Mouse (Mus musculus): ENCODE data around the gene Slc15a2. TPM values are rescaled to one million over a fixed set of nuclear protein-coding genes. Genes with fewer than 3 reads are reported as not detected.

The Slc15a2 gene
- polyA plus RNA-seq, 1 experiment = not detected

DNA sequence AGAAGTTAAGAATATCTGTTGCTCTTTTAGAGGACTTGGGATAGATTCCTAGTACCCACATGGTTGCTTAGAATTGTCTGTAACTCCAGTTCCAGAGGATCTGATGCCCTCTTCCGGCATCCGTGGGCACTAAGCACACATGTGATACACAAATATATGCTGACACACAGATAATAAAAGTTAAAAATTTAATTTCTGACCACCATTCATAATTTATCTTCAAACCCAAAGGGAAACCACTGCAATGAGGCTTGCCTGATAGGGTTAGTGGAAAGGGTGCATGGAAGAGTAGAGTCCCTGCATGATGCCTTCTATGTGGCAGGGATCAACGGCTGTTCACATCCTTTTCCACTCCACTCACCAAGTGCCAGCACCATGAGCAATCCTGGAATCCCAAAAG, 13.1 kb downstream of the Slc15a2 start:
- Histone ChIP-seq H3K27me3 (replicated peaks) (no peaks in the 10 kb centered on the region), H3K4me1 (peaks cover 3% of the 10 kb centered on the region; the same call in 1 of the 2 replicates), H3K9me3 (peaks cover 5% of the 10 kb centered on the region; the same call in 1 of the 2 replicates), H3K36me3 (replicated peaks; ENCODE audit: low read length) (no peaks in the 10 kb centered on the region), H3K4me3 (replicated peaks) (no peak overlapping the region)
- TF ChIP-seq FLI1 (IDR thresholded peaks at IDR 0.05; ENCODE audit: low read length) (no peak), GATA1 (IDR thresholded peaks at IDR 0.05; ENCODE audit: borderline replicate concordance, low read length) (no peak)

- no peak for TF ChIP-seq FLI1 (IDR thresholded peaks at IDR 0.05; ENCODE audit: low read length)
- peaks cover 3% of the 10 kb centered on the region; the same call in 1 of the 2 replicates for H3K4me1 ChIP-seq
- no peak overlapping the region for H3K4me3 ChIP-seq (replicated peaks)
- no peaks in the 10 kb centered on the region for H3K36me3 ChIP-seq (replicated peaks; ENCODE audit: low read length)
- H3K9me3 ChIP-seq = peaks cover 5% of the 10 kb centered on the region; the same call in 1 of the 2 replicates
- H3K27me3 ChIP-seq (replicated peaks) = no peaks in the 10 kb centered on the region
Measured at GRCm38 (mm10) chr16:36771244-36771643, 13.5 kb downstream of the Slc15a2 start.

DNA sequence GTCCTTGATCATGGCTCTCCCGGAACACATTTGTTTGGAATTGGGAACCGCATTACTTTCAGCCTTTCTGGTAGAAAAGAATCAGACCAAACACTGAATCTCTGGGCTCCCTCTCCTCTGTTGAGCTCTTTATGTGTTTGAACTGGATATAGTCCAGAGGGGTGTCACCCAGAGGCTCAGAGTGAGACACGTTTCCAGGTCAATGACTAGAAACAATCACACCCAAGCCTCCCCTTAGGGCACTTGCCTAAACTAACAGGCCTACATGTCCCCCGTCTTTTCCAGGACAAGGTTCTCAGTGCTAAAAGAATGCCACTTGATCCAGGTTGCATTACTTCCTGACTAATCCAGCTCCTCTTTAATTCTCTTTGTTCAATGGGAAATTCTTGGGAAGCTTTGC, 13.9 kb downstream of the Slc15a2 start:
- Histone ChIP-seq H3K36me3 (replicated peaks; ENCODE audit: low read length) (no peaks in the 10 kb centered on the region), H3K4me3 (replicated peaks) (no peak overlapping the region), H3K4me1 (peaks cover 3% of the 10 kb centered on the region; the same call in 1 of the 2 replicates), H3K9me3 (peaks cover 5% of the 10 kb centered on the region; the same call in 1 of the 2 replicates), H3K27me3 (replicated peaks) (no peaks in the 10 kb centered on the region)
- TF ChIP-seq GATA1 (IDR thresholded peaks at IDR 0.05; ENCODE audit: borderline replicate concordance, low read length) = no peak
- TF ChIP-seq FLI1 (IDR thresholded peaks at IDR 0.05; ENCODE audit: low read length) = no peak

- TF ChIP-seq GATA1 (IDR thresholded peaks at IDR 0.05; ENCODE audit: borderline replicate concordance, low read length) (no peak), FLI1 (IDR thresholded peaks at IDR 0.05; ENCODE audit: low read length) (no peak)
- Histone ChIP-seq H3K9me3 (peaks cover 5% of the 10 kb centered on the region; the same call in 1 of the 2 replicates), H3K27me3 (replicated peaks) (no peaks in the 10 kb centered on the region), H3K4me1 (peaks cover 3% of the 10 kb centered on the region; the same call in 1 of the 2 replicates), H3K4me3 (replicated peaks) (no peak overlapping the region), H3K36me3 (replicated peaks; ENCODE audit: low read length) (no peaks in the 10 kb centered on the region)
Measured at GRCm38 (mm10) chr16:36770191-36770771, 14.5 kb downstream of the Slc15a2 start.

DNA sequence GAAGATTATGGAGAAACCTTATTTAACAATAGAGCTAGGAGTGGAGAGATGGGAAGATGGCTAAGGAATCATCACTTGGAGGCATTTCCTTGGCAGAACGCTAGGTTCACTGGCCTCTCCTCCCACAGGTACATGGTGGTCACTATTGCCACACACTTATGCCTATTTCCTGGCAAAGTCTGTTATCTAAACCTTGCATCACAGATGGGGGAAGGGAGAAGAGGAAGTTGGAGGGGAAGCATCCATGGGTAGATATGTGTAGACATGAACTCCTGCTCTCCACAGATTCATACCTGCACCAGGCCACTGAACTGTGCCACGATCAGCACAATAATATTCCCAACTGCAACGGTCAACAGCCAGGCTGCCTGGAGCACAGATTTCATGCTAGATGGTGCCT, 32.8 kb downstream of the Slc15a2 start:
- no peak for TF ChIP-seq GATA1 (IDR thresholded peaks at IDR 0.05; ENCODE audit: borderline replicate concordance, low read length)
- no peak for TF ChIP-seq FLI1 (IDR thresholded peaks at IDR 0.05; ENCODE audit: low read length)
- H3K27me3 ChIP-seq (replicated peaks) = no peaks in the 10 kb centered on the region
- H3K4me3 ChIP-seq (replicated peaks) = no peak overlapping the region
- no peaks in the 10 kb centered on the region; the same call in 1 of the 2 replicates for H3K4me1 ChIP-seq
- no peaks in the 10 kb centered on the region for H3K36me3 ChIP-seq (replicated peaks; ENCODE audit: low read length)
- no peaks in the 10 kb centered on the region for H3K9me3 ChIP-seq

DNA sequence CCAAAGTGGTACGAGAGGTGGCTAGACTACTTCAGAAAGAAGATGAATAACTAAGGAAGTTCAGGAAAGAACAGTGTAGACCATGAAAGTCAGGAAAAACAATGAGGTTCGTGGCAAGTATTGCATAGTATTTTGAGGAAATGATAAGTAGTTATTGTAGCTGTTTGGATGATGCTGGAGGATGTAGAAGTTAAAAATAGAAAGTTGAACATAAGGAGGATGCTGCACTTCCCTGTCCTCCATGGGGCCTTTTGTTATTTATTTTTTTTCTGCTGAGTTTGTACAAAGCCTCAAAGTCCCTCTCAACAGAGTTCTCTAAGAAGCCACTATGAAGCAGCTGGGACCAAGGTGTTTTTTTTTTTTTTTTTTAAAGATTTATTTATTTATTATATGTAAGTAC, 37.0 kb downstream of the Slc15a2 start:
- Histone ChIP-seq H3K27me3 (replicated peaks) (no peaks in the 10 kb centered on the region), H3K9me3 (no peaks in the 10 kb centered on the region), H3K36me3 (replicated peaks; ENCODE audit: low read length) (no peaks in the 10 kb centered on the region), H3K4me3 (replicated peaks) (no peak overlapping the region), H3K4me1 (no peaks in the 10 kb centered on the region; the same call in 1 of the 2 replicates)
- TF ChIP-seq FLI1 (IDR thresholded peaks at IDR 0.05; ENCODE audit: low read length) (no peak), GATA1 (IDR thresholded peaks at IDR 0.05; ENCODE audit: borderline replicate concordance, low read length) (no peak)

DNA sequence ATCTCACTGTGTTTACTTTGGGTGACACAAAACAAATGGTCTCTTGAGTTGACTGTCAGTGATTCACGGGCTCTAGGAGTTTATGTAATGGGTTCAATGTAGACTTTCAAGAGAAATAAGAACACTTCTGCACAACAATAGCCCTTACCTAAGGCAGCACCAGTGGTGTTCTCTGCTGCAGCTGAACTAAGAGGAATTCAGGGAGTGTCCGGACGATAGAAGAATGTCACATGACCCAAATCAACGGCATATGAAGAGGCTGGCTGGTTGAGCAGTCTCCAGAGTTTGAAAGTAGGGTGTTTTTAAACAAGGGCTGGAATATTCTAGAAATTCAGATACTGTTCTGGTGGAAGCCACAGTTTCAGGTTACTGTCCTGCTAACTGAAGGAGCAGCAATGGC, 37.7 kb downstream of the Slc15a2 start:
- Histone ChIP-seq H3K27me3 (replicated peaks) (peaks cover 2% of the 10 kb centered on the region), H3K4me1 (no peaks in the 10 kb centered on the region; the same call in 1 of the 2 replicates), H3K9me3 (no peaks in the 10 kb centered on the region), H3K36me3 (replicated peaks; ENCODE audit: low read length) (no peaks in the 10 kb centered on the region), H3K4me3 (replicated peaks) (no peak overlapping the region)
- TF ChIP-seq FLI1 (IDR thresholded peaks at IDR 0.05; ENCODE audit: low read length) (no peak), GATA1 (IDR thresholded peaks at IDR 0.05; ENCODE audit: borderline replicate concordance, low read length) (no peak)

DNA sequence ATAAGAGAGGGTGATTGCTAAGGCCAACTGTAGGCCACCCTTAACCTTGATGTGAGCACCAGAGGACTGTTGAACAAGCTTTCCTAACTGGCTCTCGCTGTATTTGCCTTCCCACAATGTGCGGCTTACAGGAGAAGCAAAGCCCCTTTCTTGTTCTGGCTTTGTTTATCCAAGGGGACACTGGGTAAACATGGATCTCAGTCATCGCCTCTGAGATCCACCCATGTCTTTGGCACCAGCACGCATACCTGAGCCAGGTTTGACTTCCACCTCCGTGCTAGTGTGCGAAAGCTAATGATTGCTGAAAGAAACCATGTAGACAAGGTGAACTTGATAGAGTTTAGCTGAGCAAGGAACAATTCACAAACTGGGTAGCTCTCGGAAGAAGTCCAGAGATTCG, 41.2 kb downstream of the Slc15a2 start:
- H3K4me1 ChIP-seq = no peaks in the 10 kb centered on the region
- H3K4me3 ChIP-seq (replicated peaks) = no peak overlapping the region
- TF ChIP-seq GATA1 (IDR thresholded peaks at IDR 0.05; ENCODE audit: borderline replicate concordance, low read length) (no peak), FLI1 (IDR thresholded peaks at IDR 0.05; ENCODE audit: low read length) (no peak)
- peaks cover 6% of the 10 kb centered on the region for H3K27me3 ChIP-seq (replicated peaks)
- H3K9me3 ChIP-seq = no peaks in the 10 kb centered on the region
- H3K36me3 ChIP-seq (replicated peaks; ENCODE audit: low read length) = no peaks in the 10 kb centered on the region

GRCm38 (mm10) chr16:36739404-36739930, 45.3 kb downstream of the Slc15a2 start:
- Histone ChIP-seq H3K4me3 (replicated peaks) (no peak overlapping the region), H3K36me3 (replicated peaks; ENCODE audit: low read length) (no peaks in the 10 kb centered on the region), H3K4me1 (no peaks in the 10 kb centered on the region), H3K27me3 (replicated peaks) (peaks cover 6% of the 10 kb centered on the region), H3K9me3 (no peaks in the 10 kb centered on the region)
- TF ChIP-seq GATA1 (IDR thresholded peaks at IDR 0.05; ENCODE audit: borderline replicate concordance, low read length) = no peak
- TF ChIP-seq FLI1 (IDR thresholded peaks at IDR 0.05; ENCODE audit: low read length) = no peak

GRCm38 (mm10) chr16:36735421-36735820, 49.3 kb downstream of the Slc15a2 start:
- Histone ChIP-seq H3K27me3 (replicated peaks) (peaks cover 2% of the 10 kb centered on the region), H3K4me3 (replicated peaks) (no peak overlapping the region), H3K9me3 (no peaks in the 10 kb centered on the region), H3K4me1 (no peaks in the 10 kb centered on the region), H3K36me3 (replicated peaks; ENCODE audit: low read length) (no peaks in the 10 kb centered on the region)
- TF ChIP-seq FLI1 (IDR thresholded peaks at IDR 0.05; ENCODE audit: low read length) (no peak), GATA1 (IDR thresholded peaks at IDR 0.05; ENCODE audit: borderline replicate concordance, low read length) (no peak)
